Mouse (Mus musculus): ENCODE results near the gene Ddx52.

Ddx52 gene

GRCm38 (mm10) chr11:83941950-83942840 lies at the start of gene Ddx52:
Gene Ddx52 (plus strand): TSS chr11:83942062.
- peak; percentile 87 for DNase-seq (ENCODE audit: low read depth)

GRCm38 (mm10) chr11:83893325-83893724 lies 48.5 kb upstream of the Ddx52 start:
- no peak for DNase-seq (ENCODE audit: low read depth)

GRCm38 (mm10) chr11:83896430-83897410 lies 45.1 kb upstream of the Ddx52 start:
- no peak for DNase-seq (ENCODE audit: low read depth)

GRCm38 (mm10) chr11:83897569-83897968 lies 44.3 kb upstream of the Ddx52 start:
- DNase-seq (ENCODE audit: low read depth), result no peak

GRCm38 (mm10) chr11:83902812-83903211 lies 39.0 kb upstream of the Ddx52 start:
- no peak for DNase-seq (ENCODE audit: low read depth)

GRCm38 (mm10) chr11:83905756-83906155 lies 36.1 kb upstream of the Ddx52 start:
- no peak for DNase-seq (ENCODE audit: low read depth)

- no peak for DNase-seq (ENCODE audit: low read depth)
These were observed 33.5 kb upstream of the Ddx52 start for GRCm38 (mm10) chr11:83908376-83908775.

- DNase-seq (ENCODE audit: low read depth), result no peak
These were observed 28.0 kb upstream of the Ddx52 start for GRCm38 (mm10) chr11:83913824-83914311.

- no peak for DNase-seq (ENCODE audit: low read depth)
These were observed 27.4 kb upstream of the Ddx52 start for GRCm38 (mm10) chr11:83914501-83914900.

GRCm38 (mm10) chr11:83922600-83922999 lies 19.3 kb upstream of the Ddx52 start:
- DNase-seq (ENCODE audit: low read depth), result no peak

GRCm38 (mm10) chr11:83927097-83927496 lies 14.8 kb upstream of the Ddx52 start:
- DNase-seq (ENCODE audit: low read depth), result peak; percentile 22

- DNase-seq (ENCODE audit: low read depth), result no peak
These were observed 9.3 kb upstream of the Ddx52 start for GRCm38 (mm10) chr11:83932506-83933106.

- no peak for DNase-seq (ENCODE audit: low read depth)
These were observed 8.5 kb upstream of the Ddx52 start for GRCm38 (mm10) chr11:83933376-83933775.

GRCm38 (mm10) chr11:83935986-83936665 lies 5.7 kb upstream of the Ddx52 start:
- DNase-seq (ENCODE audit: low read depth), result peak; percentile 39

GRCm38 (mm10) chr11:83938556-83938955 lies 3.3 kb upstream of the Ddx52 start:
- no peak for DNase-seq (ENCODE audit: low read depth)

- DNase-seq (ENCODE audit: low read depth), result no peak
These were observed 15.0 kb downstream of the Ddx52 start for GRCm38 (mm10) chr11:83956822-83957221.

GRCm38 (mm10) chr11:83961983-83962382 lies 20.1 kb downstream of the Ddx52 start:
- DNase-seq (ENCODE audit: low read depth), result no peak

- peak; percentile 76 for DNase-seq (ENCODE audit: low read depth)
These were observed 22.4 kb downstream of the Ddx52 start, which contains the start of gene Synrg for GRCm38 (mm10) chr11:83963991-83964921. Gene Synrg (plus strand): TSS chr11:83964428.

- peak; percentile 54 for DNase-seq (ENCODE audit: low read depth)
These were observed 25.8 kb downstream of the Ddx52 start for GRCm38 (mm10) chr11:83967436-83968204.
